Mouse (Mus musculus): Measurements from ENCODE around the gene Arxes1.

DNA sequence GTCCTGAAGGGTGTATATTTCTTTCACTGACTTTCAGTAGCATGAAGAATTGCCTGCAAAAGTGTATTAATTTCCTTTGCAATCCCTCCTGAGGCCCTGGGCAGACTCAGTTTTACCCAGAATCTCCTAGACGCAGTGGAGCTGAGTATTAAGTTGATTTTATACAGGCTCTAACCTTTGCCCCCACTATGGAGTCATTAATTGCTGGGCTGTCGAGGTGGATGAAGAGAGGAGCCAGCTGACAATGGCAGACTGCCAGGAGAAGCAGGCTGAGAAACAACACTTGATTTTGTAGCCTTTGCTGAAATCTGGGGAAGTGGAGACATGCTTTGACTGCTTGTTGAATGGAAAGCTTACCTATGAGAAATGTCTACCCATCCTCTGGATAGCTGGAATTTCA, 18.8 kb upstream of the Arxes1 start:
- TF ChIP-seq CTCF (IDR thresholded peaks at IDR 0.05; ENCODE audit: extremely low read depth, insufficient read depth, insufficient read length, insufficient replicate concordance), result no peak
- TF ChIP-seq POLR2A (IDR thresholded peaks at IDR 0.05; ENCODE audit: low read depth, low read length), result no peak

Measured in spleen, adult 2 months (tissue).